Mouse (Mus musculus): Measurements from ENCODE around the gene Prpsap1.
A peak's percentile ranks its signal among the peaks of the same experiment; 100 is the strongest.

Prpsap1 gene

DNA sequence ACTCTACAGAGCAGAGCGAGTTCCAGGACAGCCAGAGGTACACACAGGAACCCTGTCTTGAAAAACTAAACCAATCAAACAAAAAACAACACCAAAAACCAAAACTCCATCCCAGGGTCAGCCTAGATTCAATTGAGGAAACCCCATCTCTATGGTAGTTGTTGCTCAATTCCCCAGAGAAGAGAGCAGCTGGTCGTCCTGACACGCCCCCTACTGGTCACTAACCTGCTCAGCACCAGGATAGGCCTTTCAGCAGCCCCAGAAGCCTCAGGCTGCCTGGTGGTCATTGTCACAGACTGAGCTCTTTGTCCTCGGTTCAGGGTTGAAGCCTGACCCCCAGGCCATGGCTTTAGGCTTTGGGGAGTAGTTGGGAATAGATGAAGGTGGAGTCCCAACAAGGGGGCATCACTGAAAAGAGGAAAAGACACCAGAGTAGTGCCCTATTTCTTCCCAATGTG lies at the start of gene Prpsap1:
Prpsap1 (minus strand) TSS at position 408 of the 458 bp plus-strand sequence.
- DNase-seq (ENCODE audit: low spot score): peak; percentile 53

DNA sequence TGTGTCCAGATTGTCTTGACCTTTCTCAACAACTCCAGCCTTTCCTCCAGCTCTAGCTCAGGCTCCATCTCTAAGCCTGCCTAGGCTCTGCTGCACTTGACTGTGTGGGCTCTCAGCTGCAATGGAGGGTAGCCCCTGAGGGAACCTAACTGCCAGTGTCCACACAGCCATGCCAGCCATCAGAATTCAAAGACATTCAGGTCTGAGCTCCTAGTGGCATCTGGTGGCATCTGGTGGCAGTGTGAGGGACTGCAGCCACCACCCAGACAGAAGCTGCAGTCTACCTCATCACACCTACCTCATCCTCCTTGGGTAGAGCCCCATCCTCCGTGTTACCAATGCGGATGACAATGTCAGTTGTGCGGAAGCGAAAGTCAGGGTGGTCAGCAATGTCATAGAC lies 49.1 kb upstream of the Prpsap1 start:
- DNase-seq (ENCODE audit: low spot score): no peak

DNA sequence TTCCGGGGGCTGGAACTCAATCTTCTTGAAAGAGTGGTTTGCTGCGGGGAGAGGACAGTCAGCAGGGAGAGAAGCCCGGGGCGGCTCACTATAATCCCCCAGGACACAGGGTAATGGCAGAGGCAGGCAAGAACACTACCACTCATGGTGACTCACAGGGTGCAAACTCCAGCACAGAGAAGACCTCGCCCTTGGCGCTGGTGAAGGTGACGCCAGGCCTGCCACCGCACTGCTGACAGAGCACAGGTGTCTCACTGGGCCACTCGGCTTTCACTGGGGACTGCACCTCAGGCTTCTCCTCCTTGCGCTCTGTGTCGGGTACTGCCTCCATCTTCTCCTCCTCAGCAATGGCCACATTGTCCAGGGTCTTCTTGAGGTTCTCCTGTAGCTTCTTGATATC lies 47.2 kb upstream of the Prpsap1 start:
- DNase-seq (ENCODE audit: low spot score): no peak

DNA sequence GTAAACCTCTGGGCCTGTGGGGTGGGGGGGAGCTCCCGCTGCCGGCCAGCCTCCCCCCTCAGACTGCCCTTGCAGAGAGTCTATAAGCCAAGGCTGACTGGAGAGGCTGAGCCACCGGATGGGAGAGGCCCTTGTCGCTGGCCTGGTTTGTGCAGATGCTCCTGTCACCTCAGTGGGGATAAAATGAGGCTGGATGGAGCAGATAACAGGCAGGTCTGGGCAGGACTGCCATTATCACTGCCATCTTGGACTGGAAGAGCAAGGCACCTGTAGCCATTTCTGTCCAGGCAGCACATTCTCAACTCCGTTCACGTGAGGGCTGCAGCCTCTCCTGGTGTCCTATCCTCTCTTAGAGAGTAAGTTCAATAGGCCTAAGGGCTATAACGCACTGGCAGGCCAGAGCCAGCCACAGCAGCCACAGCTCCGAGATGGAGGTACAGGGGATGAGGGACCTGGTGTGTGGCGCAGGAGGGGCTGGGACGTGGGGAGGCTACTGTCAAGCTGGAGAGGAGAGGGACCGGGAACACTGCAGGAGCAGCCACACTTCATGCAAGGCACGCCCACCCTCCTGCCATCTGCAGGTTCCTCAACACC lies 44.2 kb upstream of the Prpsap1 start:
- no peak for DNase-seq (ENCODE audit: low spot score)

DNA sequence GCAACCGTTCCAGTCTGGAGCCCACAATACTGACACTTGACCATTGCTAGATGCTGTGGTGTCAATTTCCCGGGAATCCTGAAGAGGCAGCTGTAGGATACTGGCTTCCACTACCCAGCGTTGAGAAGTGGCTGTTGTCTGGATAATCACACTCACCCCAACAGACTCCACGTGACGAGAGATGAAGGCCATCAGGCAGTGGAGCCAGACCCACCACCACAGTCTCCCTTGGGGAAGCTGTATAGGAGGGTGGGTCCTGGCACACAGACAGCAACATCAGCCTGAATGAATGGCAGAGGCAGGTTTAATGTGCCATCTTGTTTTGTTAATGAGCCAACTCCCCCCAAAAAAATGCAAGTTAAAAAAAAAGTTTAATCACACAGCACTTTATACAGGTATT lies 43.4 kb upstream of the Prpsap1 start:
- DNase-seq (ENCODE audit: low spot score): no peak

DNA sequence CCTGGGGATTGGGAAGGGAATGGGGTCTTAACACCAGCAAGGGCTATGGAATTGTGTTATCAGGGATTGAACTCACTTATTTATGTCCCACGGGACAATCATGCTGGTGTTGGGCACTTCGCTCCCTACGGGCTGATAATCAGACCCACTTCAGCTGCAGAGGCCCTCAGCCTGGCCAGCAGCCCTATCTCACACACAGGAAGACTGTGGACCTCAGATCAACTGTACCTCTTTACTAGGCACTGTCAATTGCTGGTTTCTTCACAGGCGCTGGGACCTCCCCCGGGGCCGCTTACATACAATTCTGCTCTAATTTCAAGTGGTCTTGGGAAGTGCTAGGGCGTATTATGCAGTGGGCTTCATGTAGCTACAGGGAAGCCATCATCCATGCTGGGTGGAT lies 42.7 kb upstream of the Prpsap1 start:
- no peak for DNase-seq (ENCODE audit: low spot score)

DNA sequence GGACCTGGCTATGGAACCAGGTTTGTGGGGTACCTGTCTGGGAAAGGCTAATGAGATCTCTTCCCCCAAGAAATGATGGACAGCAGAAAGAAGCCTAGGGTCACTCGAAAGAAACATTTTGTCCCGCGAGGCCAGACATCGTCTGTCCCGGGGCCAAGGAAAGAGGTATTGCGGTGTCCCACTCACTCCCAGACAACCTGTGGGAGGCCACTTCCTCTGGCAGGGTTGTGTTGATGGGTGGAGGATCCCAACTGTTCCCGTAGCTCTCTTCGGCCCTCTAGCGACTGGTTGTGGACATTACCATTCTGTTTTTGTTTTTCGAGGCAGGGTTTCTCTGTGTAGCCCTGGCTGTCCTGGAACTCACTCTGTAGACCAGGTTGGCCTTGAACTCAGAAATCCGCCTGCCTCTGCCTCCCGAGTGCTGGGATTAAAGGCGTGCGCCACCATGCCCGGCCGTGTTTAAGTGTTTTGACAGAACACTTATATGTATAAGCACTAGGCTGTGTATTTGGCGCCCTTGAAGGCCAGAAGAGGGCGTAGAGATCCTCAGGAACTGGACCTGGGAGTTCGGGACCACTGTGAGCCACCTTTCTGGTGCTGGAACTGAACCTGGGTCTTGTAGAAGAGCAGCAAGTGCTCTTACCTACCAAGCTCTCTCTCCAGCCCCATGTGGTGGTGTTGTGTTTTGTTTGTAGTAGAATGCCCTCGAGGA lies 40.3 kb upstream of the Prpsap1 start:
- peak; percentile 71 for DNase-seq (ENCODE audit: low spot score)

DNA sequence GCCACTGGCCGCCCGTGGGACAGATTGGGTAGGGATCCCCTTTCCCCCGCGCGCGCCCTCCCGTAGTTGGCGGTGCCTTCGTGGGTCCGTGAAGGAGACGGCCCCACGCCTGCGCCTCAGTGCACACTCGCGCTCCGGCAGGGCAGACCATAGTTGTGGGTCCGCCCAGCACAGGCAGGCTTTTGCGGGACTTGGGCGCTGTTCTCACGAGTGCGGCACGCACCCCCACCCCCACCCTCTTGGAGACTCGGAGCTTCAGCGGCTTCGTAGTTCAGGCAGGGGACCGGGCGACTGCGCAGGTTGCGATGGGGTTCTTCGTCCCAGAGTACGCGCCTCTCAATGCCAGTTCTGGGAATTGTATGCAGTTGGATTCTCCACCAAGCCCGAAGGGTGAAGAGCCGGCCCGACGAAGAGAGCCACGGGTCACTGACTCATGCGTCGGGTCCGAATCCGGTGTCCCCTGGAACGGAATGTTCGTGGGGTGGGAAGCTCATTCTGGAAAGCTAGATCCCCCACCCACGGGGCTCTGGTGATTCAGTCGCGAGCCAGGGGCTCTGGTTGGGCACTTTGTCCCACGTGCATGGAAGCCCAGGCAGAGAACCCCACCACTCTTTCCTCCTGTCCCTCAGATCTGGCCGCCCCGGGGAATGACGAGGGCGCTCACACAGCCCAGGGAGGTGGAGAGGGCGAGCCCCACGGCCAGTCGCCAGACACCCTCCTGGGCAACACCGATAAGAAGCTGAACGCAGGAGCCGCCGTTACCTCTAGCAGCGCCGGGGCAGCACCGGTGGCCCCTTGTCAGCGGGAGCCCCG lies 39.5 kb upstream of the Prpsap1 start:
- DNase-seq (ENCODE audit: low spot score): peak; percentile 48

DNA sequence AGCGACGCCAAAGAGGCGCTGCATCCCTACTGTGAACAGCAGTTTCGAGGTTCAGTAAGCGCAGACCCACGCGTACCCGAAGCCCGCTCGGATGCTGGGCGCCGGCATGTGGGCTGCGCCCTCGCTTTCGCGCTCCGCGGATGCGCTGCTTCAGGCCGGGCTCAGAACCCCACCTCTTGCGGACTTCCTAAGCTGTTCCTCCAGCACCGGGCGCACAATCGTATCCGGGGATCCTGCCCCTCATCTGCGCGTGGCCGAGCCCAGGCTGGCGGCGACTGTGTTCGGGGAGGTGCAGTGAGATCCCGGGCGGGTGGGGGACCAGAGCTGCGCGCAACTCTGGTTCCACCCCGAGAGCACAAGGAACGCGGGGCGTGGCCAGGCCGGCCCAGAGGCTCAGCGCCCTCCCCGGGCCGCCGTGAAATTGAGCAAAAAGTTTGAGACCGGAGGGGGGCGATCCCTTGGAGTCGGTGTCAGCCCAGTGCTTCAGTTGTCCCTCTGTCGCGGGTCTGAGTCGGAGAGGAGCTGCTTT lies 38.9 kb upstream of the Prpsap1 start:
- peak; percentile 65 for DNase-seq (ENCODE audit: low spot score)

DNA sequence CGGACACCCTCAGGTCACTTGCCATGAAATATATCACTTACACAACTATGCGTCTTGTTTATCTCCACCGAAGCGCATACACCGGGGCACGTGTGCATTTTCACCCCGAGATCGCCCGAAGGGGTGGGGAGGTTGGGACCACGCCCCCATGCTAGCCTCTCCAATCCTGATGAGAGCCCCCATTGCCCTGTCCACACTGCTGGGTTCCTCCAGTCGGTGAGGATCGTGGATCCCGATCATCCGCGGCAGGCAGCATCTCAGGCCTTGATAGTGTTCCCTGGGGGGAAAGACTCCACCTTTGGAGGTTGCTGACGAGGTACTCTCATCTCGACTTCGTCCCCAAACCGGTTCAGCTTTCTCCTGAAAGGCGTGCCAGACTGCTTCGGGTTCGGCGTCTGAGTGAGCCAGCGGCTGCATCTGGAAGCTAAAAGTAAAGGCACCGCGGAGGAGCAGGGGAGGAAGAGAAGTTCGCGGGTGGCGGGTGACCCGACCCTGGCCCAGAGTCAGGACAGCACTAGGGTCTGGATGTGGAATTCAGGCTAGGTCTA lies 38.3 kb upstream of the Prpsap1 start:
- DNase-seq (ENCODE audit: low spot score): no peak

DNA sequence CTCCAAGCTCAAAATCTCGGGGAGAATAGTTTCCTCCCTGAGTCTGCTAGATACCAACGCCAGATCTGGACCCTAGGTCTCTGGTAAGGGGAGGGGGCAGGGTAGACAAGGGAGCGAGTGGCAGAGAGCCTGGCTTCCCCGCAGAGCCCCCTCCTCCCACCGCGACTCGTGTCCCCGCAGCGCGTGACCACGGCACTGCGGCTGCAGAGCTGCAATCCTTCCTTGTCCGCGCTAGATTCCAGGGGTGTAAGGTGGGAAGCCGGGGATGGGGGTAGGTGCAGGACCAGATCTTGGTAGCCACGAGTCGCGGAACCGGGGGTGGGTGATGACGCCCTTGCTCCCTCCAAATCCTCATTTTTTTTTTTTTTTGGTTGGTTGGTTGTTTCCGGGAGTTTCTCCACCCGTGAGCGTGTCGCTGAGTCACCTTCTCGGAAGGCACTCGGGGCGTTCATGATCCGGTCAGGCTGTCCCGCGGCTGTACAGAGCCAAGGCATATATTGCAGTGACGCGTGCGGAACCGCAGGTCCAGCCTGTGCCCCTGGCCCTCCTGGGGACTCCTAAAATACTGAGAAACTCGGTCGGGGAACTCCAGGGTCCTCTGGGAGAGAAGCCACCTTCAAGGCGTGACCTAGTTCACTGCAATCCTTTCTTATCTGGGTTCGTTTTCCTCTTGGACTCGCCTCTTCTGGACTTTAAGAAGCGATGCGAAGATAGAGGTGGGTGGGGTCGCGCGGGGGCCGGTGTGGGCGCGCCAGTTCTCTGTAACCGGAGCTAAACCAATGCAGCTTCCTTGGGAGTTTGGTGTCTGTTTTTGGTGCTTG lies 37.6 kb upstream of the Prpsap1 start:
- DNase-seq (ENCODE audit: low spot score): no peak

DNA sequence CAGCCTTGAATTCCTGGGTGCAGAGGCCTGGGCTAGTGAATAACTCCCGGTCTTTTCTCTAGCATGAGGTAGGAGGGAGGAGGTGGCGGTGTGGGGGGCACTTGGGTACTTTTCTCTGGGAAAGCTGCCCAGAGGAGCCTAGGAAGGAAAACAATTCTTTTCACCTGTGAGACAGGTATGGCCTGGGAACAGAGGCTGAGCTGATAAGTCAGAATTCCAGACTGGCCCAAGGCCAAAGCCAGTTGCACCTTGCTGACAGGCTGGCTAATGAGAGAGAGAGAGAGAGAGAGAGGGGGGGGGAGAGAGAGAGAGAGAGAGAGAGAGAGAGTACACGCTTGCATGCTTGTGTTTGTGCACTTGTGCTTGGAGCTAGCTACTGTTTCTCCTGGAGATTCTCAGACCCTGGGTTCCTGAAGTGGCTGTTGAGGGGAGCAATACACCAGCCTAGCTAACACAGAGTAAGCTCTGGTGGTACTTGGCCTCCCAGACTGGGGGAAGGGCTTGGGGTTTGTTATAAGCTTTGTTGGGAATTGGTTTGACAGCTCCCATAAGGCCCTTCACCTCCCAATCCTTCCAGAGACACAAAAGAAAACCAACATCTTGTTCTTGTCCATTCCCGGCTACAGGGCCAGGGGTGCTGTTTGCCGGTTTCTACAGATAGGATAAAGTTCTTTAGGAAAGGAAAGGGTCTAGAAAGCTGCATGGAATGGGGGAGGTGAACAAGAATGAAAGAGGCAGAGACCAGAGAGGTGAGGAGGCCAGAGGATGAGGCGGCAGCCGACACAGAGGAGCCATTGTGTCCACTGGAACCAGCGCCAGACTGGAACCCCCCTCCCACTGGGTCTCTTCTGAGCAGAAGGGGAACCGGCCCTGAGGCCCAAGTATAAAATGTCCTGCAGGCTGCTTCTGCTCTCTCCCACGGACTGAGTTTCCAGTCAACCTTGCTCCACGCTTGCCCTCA lies 36.5 kb upstream of the Prpsap1 start, which contains the start of gene Sphk1:
Sphk1 (plus strand) TSS at position 739 of the 961 bp plus-strand sequence.
- DNase-seq (ENCODE audit: low spot score): no peak

DNA sequence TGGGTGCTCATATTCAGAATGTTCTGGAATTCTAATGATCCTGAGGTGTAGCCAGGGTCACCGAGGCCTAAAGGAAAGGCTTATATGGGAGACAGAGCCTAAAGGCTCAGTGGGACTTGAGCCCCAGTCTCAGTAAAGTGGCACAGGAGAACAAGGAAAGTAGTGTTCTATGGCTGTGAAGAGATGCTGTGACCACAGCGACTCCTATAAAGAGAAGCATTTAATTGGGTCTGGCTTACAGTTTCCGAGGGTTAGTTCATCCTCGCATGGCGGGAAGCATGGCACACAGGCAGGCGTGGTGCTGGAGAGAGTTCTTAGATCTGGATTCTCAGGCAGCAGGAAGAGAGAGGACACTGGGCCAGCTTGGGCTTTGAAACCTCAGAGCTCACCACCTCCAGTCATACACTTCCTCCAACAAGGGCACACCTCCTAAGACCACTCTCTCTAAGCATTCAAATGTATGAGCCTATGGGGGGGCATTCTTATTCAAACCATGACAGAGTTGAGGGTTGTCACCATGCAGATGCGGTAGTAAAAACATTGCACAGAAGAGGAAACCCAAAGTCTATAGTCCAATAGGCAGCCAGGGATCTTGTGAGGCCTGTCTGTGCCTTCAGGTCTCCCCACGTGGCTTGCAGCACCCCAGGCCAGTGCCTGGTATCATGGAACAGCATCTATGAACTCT lies 34.8 kb upstream of the Prpsap1 start:
- no peak for DNase-seq (ENCODE audit: low spot score)

DNA sequence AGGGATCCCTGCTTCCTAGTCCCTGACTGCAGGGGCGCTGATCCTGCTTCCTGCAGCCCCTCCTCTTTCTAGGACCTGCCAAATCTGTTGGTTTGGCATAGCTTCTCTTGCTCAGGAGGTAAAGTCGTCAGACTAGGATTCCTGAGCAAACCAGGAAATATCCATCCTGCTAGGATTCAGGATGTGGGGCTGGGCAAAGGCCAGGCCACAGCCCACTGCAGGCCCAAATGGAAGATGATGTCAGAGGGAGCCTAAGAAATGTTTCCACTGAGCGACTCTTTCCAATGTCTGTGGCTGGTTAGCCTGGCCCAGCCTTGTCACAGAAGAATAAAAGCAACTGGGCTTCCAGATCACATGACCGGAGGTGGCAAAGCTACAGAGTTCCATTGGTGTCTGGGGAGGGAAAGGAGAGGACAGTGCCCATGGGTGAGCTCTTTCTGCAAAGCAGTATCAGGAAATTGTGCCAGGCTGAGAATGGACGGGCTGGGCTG lies 29.7 kb upstream of the Prpsap1 start:
- DNase-seq (ENCODE audit: low spot score): no peak

DNA sequence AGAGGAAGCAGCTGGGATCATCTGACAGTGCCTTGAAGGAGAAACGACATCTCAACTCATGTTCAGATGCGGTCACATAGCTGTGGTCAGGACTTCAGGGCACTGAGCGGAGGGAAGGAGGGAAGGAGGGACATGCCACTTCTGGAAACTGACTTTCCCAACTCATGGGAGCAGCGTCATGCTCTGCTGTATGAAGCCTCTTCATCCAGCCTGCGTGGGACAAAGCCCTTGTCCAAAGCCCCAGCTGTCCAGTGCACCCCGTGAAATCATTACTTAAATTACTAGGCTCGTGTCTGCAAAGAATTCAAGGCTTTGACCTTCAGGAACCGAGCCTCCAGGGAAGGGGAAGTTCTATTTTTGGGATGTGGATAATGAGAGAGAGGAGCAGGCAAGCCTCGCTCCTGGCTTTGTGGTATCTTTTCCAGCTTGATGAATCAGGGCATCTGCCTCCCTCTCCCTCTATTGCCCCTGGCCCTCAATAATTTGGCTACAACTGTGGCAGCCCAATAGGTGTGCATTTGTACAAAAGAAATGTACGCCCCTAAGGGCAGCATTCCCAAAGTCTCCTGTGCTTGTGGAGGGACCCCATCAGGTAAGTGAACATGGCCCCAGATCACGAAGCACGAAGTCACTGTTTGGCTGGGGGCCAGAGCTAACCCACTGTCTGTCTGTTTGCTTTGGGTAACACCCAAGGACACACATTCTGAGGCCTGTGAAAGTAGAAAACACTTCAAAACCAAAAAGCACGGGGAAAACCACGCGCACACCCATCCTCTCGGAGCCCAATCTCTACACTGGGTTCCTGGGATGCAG lies 29.1 kb upstream of the Prpsap1 start:
- DNase-seq (ENCODE audit: low spot score): no peak

DNA sequence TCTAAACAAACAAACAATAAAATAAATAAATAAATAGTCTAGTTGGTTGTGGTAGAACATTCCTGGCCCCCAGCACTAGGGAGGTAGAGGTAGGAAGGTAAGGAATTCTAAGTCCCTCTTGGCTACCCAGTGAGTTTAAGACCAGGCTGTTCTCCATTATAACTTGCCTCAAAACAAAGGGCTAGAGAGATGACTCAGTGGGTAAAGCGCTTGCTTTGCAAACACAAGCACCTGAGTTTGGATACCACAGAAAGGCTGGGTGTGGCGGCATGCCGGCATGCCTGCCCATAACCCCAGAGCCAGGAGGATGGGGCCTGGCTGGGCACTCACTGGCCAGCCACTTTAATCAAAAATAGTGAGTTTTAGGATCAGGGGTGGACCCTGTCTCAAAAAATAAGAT lies 28.0 kb upstream of the Prpsap1 start:
- DNase-seq (ENCODE audit: low spot score): no peak

DNA sequence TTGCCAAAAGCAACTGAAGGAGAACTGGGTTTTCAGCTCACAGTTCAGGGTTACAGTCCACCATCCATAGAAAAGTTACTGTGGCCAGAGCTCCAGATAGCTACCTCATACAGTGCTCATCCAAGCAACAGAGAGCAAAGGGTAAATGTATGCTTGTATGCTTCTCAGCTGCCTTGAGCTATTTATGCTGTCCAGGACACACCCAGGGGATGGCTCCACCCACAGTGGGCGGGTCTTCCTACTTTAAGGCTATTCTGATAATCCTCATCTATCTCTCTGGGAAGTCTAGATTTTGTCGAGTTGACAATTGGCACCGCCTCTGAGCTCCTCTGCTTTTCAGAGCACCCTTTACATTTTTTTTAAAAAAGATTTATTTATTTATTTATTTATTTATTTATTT lies 27.1 kb upstream of the Prpsap1 start:
- no peak for DNase-seq (ENCODE audit: low spot score)

DNA sequence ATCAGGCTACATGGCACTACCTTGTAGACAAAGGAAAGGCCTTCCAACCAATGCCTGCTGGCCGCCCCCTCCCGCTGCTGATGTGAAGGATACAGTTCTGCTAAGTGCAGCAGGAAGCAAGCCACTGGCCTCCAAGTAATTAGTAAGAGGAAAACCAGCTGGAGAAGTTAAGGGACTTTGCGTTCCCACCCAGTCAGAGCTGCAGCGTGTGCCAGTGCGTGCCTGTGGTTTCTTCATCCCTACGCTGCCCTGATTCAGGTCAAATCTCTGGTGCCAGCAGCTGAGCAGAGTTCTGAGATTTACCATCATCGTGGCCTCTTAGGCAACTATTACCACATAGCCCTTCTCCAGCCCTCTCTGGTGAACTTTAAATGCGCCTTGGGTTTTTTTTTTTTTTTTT lies 24.5 kb upstream of the Prpsap1 start:
- DNase-seq (ENCODE audit: low spot score): no peak

Measured in ovary, postnatal 14 days (tissue).